Mouse (Mus musculus): ENCODE results near the gene Lyz1. TPM values are rescaled to one million over a fixed set of nuclear protein-coding genes. Genes with fewer than 3 reads are reported as not detected.

Gene Lyz1
- polyA plus RNA-seq, 1 experiment from 2014 or later, result 0.11 TPM

- Histone ChIP-seq H3K36me3 (no peaks in the 10 kb centered on the region), H3K9ac (no peak overlapping the region), H3K27ac (no peak overlapping the region), H3K4me2 (replicated peaks) (no peak overlapping the region), H3K9me3 (no peaks in the 10 kb centered on the region), H3K4me3 (no peak overlapping the region), H3K4me1 (no peaks in the 10 kb centered on the region), H3K27me3 (no peaks in the 10 kb centered on the region)
- ATAC-seq (ENCODE audit: low FRiP score, low read depth), result no peak
Observed at GRCm38 (mm10) chr10:117272023-117272422, 20.6 kb downstream of the Lyz1 start.

GRCm38 (mm10) chr10:117259870-117260269 is 32.8 kb downstream of the Lyz1 start:
- Histone ChIP-seq H3K36me3 (no peaks in the 10 kb centered on the region), H3K27ac (no peak overlapping the region), H3K4me1 (no peaks in the 10 kb centered on the region), H3K9ac (no peak overlapping the region), H3K4me2 (replicated peaks) (no peak overlapping the region), H3K27me3 (no peaks in the 10 kb centered on the region), H3K4me3 (no peak overlapping the region), H3K9me3 (peaks cover 10% of the 10 kb centered on the region; the same call in 1 of the 2 replicates)
- no peak for ATAC-seq (ENCODE audit: low FRiP score, low read depth)

GRCm38 (mm10) chr10:117238603-117239002 is 54.1 kb downstream of the Lyz1 start, which contains the start of gene 9530003J23Rik:
9530003J23Rik (minus strand) TSS chr10:117238703.
- Histone ChIP-seq H3K27ac (no peak within 1 kb of the TSS), H3K4me2 (replicated peaks) (no peak within 1 kb of the TSS), H3K27me3 (no peaks in the 10 kb centered on the region), H3K9ac (no peak within 1 kb of the TSS), H3K9me3 (no peaks in the 10 kb centered on the region), H3K4me3 (no peak within 1 kb of the TSS), H3K4me1 (no peaks in the 10 kb centered on the region), H3K36me3 (no peaks in the 10 kb centered on the region)
- 87% methylated on average over 12 of the region's 12 CpGs for WGBS
- no peak for ATAC-seq (ENCODE audit: low FRiP score, low read depth)

Other genes with a start within 250 kb of the Lyz1 start
- gene Lrrc10, start 247.5 kb downstream of the Lyz1 start, polyA plus RNA-seq (2015; fragmentation: Nextera tagmentation; extraction: Ambion mirVana), result not detected in 2 replicates
- 264 and 268 TPM in 2 replicates for gene Cct2, start 229.1 kb downstream of the Lyz1 start, polyA plus RNA-seq (2015; fragmentation: Nextera tagmentation; extraction: Ambion mirVana)
- 21.8 and 22.6 TPM in 2 replicates for gene Frs2, start 144.3 kb downstream of the Lyz1 start, polyA plus RNA-seq (2015; fragmentation: Nextera tagmentation; extraction: Ambion mirVana)
- gene Yeats4, start 68.4 kb downstream of the Lyz1 start, polyA plus RNA-seq (2015; fragmentation: Nextera tagmentation; extraction: Ambion mirVana), result 72.5 and 89.3 TPM in 2 replicates
- not detected in 2 replicates for gene 9530003J23Rik, start 54.2 kb downstream of the Lyz1 start, polyA plus RNA-seq (2015; fragmentation: Nextera tagmentation; extraction: Ambion mirVana)
- gene Lyz2, start 10.5 kb downstream of the Lyz1 start, polyA plus RNA-seq (2015; fragmentation: Nextera tagmentation; extraction: Ambion mirVana), result 30.2 and 32.0 TPM in 2 replicates
- 178 and 191 TPM in 2 replicates for gene Cpsf6, start 87.1 kb upstream of the Lyz1 start, polyA plus RNA-seq (2015; fragmentation: Nextera tagmentation; extraction: Ambion mirVana)

Measured in limb, embryonic 13.5 days (tissue).